Mouse (Mus musculus) ES-Bruce4 (cell line): ENCODE results near the gene Slc16a13.

Experiments used
- CTCF ChIP-seq: IDR thresholded peaks from one replicate; pipeline ENCODE4 v1.8.1; 2011; ENCODE audit warnings: low read depth, low read length
- EP300 ChIP-seq: IDR thresholded peaks from 2 replicates; pipeline ENCODE4 v1.6.1; 2011; ENCODE audit warnings: low read depth, low read length; ENCODE audit not compliant: insufficient read depth
- POLR2A ChIP-seq: IDR thresholded peaks from one replicate; pipeline ENCODE4 v1.8.1; 2011; ENCODE audit warnings: low read length; ENCODE audit not compliant: insufficient read depth

DNA sequence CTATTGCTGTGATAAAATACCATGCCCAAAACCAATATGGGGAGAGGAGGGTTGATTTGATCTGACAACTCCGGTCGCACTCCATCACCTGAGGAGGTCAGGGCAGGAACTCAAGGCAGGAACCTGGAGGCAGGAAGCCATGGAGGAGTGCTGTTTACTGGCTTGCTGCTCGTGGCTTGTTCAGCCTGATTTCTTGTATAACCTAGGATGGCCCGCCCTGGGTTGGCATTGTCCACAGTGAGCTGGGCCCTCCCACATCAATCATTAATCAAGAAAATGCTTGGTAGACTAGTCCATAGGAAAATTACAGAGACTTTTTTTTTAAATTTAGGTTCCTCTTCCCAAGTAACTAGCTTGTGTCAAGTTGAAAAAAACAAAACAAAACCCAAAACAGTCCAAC, 46.4 kb downstream of the Slc16a13 start:
- TF ChIP-seq CTCF (no peak), EP300 (no peak), POLR2A (no peak)
